Mouse (Mus musculus) ES-E14 (cell line): ENCODE results near the gene Zdhhc22. TPM values are rescaled to one million over a fixed set of nuclear protein-coding genes. Genes with fewer than 3 reads are reported as not detected.

ENCODE experiments used
- DNase-seq: peaks from one replicate; pipeline ENCODE4 v3.0.0-alpha.2; 2013; ENCODE audit warnings: low read depth, low spot score
- H3K27ac ChIP-seq: 2 replicates; pipeline ENCODE4 v1.5.1; 2012; ENCODE audit warnings: low read depth, mild to moderate bottlenecking, low read length, moderate library complexity, mixed read lengths; ENCODE audit not compliant: poor library complexity, insufficient read depth, severe bottlenecking
- H3K36me3 ChIP-seq: 2 replicates; pipeline ENCODE4 v1.6.1; 2012; ENCODE audit warnings: mild to moderate bottlenecking, low read length, moderate library complexity, mixed read lengths; ENCODE audit not compliant: control insufficient read depth, poor library complexity, insufficient read depth, severe bottlenecking
- H3K4me1 ChIP-seq, 2 experiments: fragments of 150-350 bp in 1 of 2; sonication (generic) in 1 of 2; 2 replicates each; pipeline ENCODE4 v1.6.1; 2012; ENCODE audit warnings: low read length in 2 of 2, mild to moderate bottlenecking in 1 of 2, mixed read lengths in 1 of 2; ENCODE audit not compliant: control insufficient read depth in 2 of 2, insufficient read depth in 2 of 2, poor library complexity in 1 of 2
- H3K4me3 ChIP-seq, 2 experiments: fragments of 150-350 bp in 1 of 2; sonication (generic) in 1 of 2; 2 replicates each; pipeline ENCODE4 v1.5.1; 2012; ENCODE audit warnings: low read length in 2 of 2, low read depth in 1 of 2, mild to moderate bottlenecking in 1 of 2, mixed read lengths in 1 of 2; ENCODE audit not compliant: insufficient read depth in 1 of 2, poor library complexity in 1 of 2, severe bottlenecking in 1 of 2
- H3K9ac ChIP-seq: 2 replicates; pipeline ENCODE4 v1.6.1; 2012; ENCODE audit warnings: low read depth, mild to moderate bottlenecking, low read length, mixed read lengths; ENCODE audit not compliant: poor library complexity, insufficient read depth, severe bottlenecking
- H3K9me3 ChIP-seq: fragments of 150-350 bp; sonication (generic); 2 replicates; pipeline ENCODE4 v1.6.1; 2012; ENCODE audit warnings: low read depth, mild to moderate bottlenecking, low read length; ENCODE audit not compliant: control insufficient read depth, insufficient read depth
- CHD2 ChIP-seq: IDR thresholded peaks from 2 replicates; pipeline ENCODE4 v1.6.1; 2014; ENCODE audit warnings: mild to moderate bottlenecking, low read depth, low read length, inconsistent platforms
- HCFC1 ChIP-seq: IDR thresholded peaks from 2 replicates; pipeline ENCODE4 v1.6.1; 2012; ENCODE audit warnings: low read length, inconsistent platforms, borderline replicate concordance; ENCODE audit not compliant: insufficient read depth
- MAFK ChIP-seq: IDR thresholded peaks from 2 replicates; pipeline ENCODE4 v1.6.1; 2014; ENCODE audit warnings: mild to moderate bottlenecking, low read depth, low read length, inconsistent platforms; ENCODE audit not compliant: insufficient read depth
- ZC3H11A ChIP-seq: IDR thresholded peaks from 2 replicates; pipeline ENCODE4 v1.6.1; 2012; ENCODE audit warnings: low read depth, mild to moderate bottlenecking, inconsistent platforms, low read length, borderline replicate concordance
- ZNF384 ChIP-seq: IDR thresholded peaks from 2 replicates; pipeline ENCODE4 v1.6.1; 2012; ENCODE audit warnings: low read depth, low read length, inconsistent platforms
- in situ Hi-C, 2 experiments: fragments of 600-800 bp; cut with MboI; formaldehyde crosslinking; loops; one replicate each; pipeline ENCODE4 v1.15.1; 2025; ENCODE audit warnings: low sequenced_read_pairs in 2 of 2, inconsistent platforms in 1 of 2; ENCODE audit not compliant: unreplicated experiment in 2 of 2
- total RNA-seq: library from RNA; depleted of rRNA; stranded (reverse); fragments of 300-350 nt; gene quantifications from 2 replicates; pipeline ENCODE4 v1.2.3, GENCODE M21; 2012; rRNA removed

Gene Zdhhc22
- total RNA-seq: not detected in 2 replicates

GRCm38 (mm10) chr12:86989890-86990754 lies at the start of gene Zdhhc22:
Gene Zdhhc22 (minus strand): TSS chr12:86990430.
- H3K36me3 ChIP-seq: no peaks in the 10 kb centered on the region
- in situ Hi-C loops: no loop called here
- no peak within 1 kb of the TSS for H3K27ac ChIP-seq

DNA sequence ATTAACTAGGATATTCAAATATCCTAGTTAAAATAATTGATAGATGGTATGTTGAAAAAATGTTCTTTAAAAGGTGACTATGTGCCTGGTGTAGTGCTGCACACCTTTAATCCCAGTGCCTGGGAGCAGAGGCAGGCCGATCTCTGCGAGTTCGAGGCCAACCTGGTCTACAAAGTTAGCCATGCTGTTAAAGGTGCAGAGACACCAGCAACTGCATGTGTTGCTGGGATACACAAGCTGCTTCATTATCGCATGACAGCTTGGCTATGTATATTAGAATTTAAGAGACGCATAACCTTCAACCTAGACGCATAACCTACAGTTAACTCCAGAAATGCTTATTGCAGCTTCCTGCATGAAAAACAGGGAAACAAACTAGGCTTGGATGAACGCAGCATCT lies 46.4 kb upstream of the Zdhhc22 start:
- TF ChIP-seq MAFK: no peak
- Histone ChIP-seq H3K4me1 (no peaks in the 10 kb centered on the region), H3K36me3 (no peaks in the 10 kb centered on the region), H3K4me3 (no peak overlapping the region), H3K27ac (no peak overlapping the region), H3K9ac (no peak overlapping the region), H3K9me3 (no peaks in the 10 kb centered on the region)
- in situ Hi-C loops: no loop called here
- no peak for DNase-seq

More at GRCm38 (mm10) chr12:86989890-86990754, at the start of gene Zdhhc22:
- Histone ChIP-seq H3K4me1 (peaks cover 0 to 8% of the 10 kb centered on the region in 2 experiments; a peak in 1 of 4 replicates), H3K9me3 (no peaks in the 10 kb centered on the region), H3K9ac (no peak within 1 kb of the TSS), H3K4me3 (peak within 1 kb of the TSS; percentile 66 to 72)
- TF ChIP-seq MAFK (no peak), HCFC1 (0 out of 2 replicates have a peak, but pooled peaks have one; percentile 32)
- no peak for DNase-seq

- Histone ChIP-seq H3K9ac (no peak overlapping the region), H3K4me1 (peaks cover 1 to 4% of the 10 kb centered on the region in 2 experiments; a peak in 2 of 4 replicates), H3K9me3 (no peaks in the 10 kb centered on the region), H3K27ac (no peak overlapping the region), H3K4me3 (no peak overlapping the region), H3K36me3 (no peaks in the 10 kb centered on the region)
- no peak for DNase-seq
- in situ Hi-C loops: no loop called here
- TF ChIP-seq MAFK (no peak), ZC3H11A (no peak), ZNF384 (no peak), HCFC1 (no peak), CHD2 (no peak)
Measured at GRCm38 (mm10) chr12:87031163-87031763, 41.0 kb upstream of the Zdhhc22 start.

GRCm38 (mm10) chr12:87029251-87029976 lies 39.2 kb upstream of the Zdhhc22 start:
- H3K4me3 ChIP-seq: no peak overlapping the region
- no peak for TF ChIP-seq ZC3H11A
- no peak for TF ChIP-seq MAFK
- no peak for TF ChIP-seq ZNF384
- TF ChIP-seq CHD2: no peak
- no peak for TF ChIP-seq HCFC1
- no peak for DNase-seq
- no peaks in the 10 kb centered on the region for H3K9me3 ChIP-seq
- in situ Hi-C loops: no loop called here
- H3K27ac ChIP-seq: no peak overlapping the region
- no peaks in the 10 kb centered on the region for H3K36me3 ChIP-seq
- H3K9ac ChIP-seq: no peak overlapping the region
- H3K4me1 ChIP-seq: peaks cover 1 to 8% of the 10 kb centered on the region in 2 experiments; a peak in 2 of 4 replicates
